Mouse (Mus musculus) right cerebral cortex, adult 18-20 months (tissue): ENCODE results near the gene Il18.
"Not testable (repeated sequence)": the region's sequence is repeated elsewhere in the genome, so short reads cannot be mapped to it uniquely, and the experiment has no call there.

ENCODE experiments used
- DNase-seq: peaks from one replicate; pipeline ENCODE4 v3.0.0; 2022; ENCODE audit warnings: mixed read lengths

Gene Il18

GRCm38 (mm10) chr9:50612115-50612514 lies 57.5 kb downstream of the Il18 start:
- no peak for DNase-seq

- no peak for DNase-seq
These were observed 61.5 kb downstream of the Il18 start for GRCm38 (mm10) chr9:50616161-50616560.

- DNase-seq, result peak; percentile 91
These were observed 62.4 kb downstream of the Il18 start, which contains the start of the genes Pih1d2 and Nkapd1 for GRCm38 (mm10) chr9:50616766-50617603. Gene Pih1d2, plus strand, starts transcription at chr9:50617321. Gene Nkapd1, minus strand, starts transcription at chr9:50617464.

- no peak for DNase-seq
These were observed 63.2 kb downstream of the Il18 start for GRCm38 (mm10) chr9:50617794-50618330.

- not testable (repeated sequence) for DNase-seq
These were observed 76.3 kb downstream of the Il18 start for GRCm38 (mm10) chr9:50630903-50631302.
